Mouse (Mus musculus) effector memory CD4-positive, alpha-beta T cell, adult 5 months (primary cell): ENCODE data around the gene Usp18. TPM values are rescaled to one million over a fixed set of nuclear protein-coding genes. Genes with fewer than 3 reads are reported as not detected.

Source experiments
- polyA plus RNA-seq: library from polyadenylated mRNA; unstranded; fragments of 100-300 nt; shearing (Covaris generic); gene quantifications from one replicate; pipeline ENCODE4 v1.2.1, GENCODE M21; 2017

Usp18 gene
- polyA plus RNA-seq = 40.0 TPM

GRCm38 (mm10) chr6:121245127-121246036 lies at the start of gene Usp18:
Gene Usp18 (plus strand): TSS chr6:121245906.

DNA sequence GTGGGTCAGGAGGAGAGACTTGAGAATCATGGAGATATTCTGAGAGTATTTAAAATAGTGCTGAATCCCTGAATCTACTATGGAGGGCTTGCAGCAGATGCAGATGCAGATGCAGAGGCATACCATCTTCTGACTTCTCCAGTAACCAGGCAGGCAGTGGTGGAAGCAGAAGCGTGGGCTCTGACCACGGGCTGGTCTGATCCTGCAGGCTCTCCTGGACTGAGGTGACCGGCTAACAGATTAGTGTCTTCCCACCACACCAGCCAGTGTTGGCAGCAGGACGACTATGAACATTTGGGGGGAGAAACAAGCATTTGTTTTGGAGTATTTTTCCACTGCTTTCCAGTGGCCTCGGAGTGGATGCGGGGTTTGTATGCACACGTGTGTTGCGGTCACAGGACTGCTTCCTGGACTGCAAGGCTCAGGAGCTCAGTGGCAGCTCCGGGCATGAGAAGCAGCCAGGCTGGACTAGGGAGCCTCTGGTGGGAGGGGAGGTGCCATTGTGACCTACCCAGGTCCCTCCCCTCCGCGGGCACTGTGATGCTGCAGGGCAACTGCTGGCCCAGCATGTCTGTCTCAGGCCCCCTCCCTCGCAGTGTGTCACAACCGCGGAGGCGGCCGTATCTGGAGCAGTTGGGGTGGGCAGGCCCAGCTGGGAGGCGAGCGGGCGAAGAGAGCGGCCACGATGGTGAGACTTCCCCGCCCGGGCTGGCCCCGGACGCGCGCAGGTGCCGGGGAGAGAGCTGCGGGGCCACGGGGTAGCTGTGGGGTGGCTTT lies 35.4 kb upstream of the Usp18 start, which contains the start of gene Tuba8:
TSS of gene Tuba8 (plus strand) at position 548 of the 777 bp plus-strand sequence.

DNA sequence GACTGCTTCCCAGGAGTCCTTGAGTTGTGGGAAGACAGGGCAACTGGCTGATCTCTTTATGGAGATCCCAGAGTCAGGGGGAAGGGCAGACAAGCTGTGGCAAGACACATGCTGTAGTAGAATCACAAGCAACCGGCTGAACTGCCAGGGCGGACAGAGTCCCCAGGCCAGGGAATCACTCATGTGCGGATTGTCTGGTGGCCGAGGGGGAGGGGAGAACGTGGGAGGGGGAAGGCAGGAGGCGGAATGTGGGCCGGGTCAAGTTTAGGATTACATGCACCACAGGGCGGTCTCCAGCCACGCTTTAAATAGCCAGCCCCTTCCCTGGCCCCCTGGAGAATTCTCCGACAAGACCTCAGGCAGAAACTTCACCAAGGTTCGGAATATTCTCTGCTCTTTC lies 54.2 kb downstream of the Usp18 start, which contains the start of gene Slc6a13:
TSS of gene Slc6a13 (plus strand) at position 274 of the 400 bp plus-strand sequence.

Other genes with a start within 250 kb of the Usp18 start
- gene Mical3, start 114.9 kb upstream of the Usp18 start, polyA plus RNA-seq = 1.2 TPM
- gene Pex26, start 62.2 kb upstream of the Usp18 start, polyA plus RNA-seq = 3.9 TPM
- not detected for gene Tuba8, start 35.2 kb upstream of the Usp18 start, polyA plus RNA-seq
- not detected for gene Slc6a13, start 54.3 kb downstream of the Usp18 start, polyA plus RNA-seq
- gene Slc6a12, start 97.2 kb downstream of the Usp18 start, polyA plus RNA-seq = not detected
- not detected for gene Iqsec3, start 227.8 kb downstream of the Usp18 start, polyA plus RNA-seq